Mouse (Mus musculus) bone marrow macrophage, adult 2 months (primary cell): ENCODE data around the gene Igsf9.

Source experiments
- CTCF ChIP-seq: IDR thresholded peaks from 2 replicates; pipeline ENCODE4 v1.5.1; 2012; ENCODE audit warnings: low read depth, mild to moderate bottlenecking, low read length, moderate library complexity
- POLR2A ChIP-seq: IDR thresholded peaks from 2 replicates; pipeline ENCODE4 v1.6.1; 2012; ENCODE audit warnings: mild to moderate bottlenecking, low read depth, low read length, borderline replicate concordance

DNA sequence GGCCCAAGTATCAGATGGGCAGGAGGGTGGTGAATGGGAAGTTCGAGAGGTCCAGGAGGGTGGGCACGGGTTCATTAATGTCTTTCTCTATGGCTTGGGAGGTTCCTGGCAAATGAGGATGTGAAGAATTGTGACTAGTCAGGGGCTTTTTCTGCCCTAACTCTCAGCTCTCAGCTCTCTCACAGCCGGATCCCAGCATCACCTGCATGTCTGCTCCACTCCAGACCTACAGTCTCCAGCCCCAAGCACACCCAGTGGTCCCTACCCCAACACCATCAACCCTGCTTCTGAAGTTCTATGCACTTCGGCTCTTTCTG is 32.6 kb downstream of the Igsf9 start:
- TF ChIP-seq CTCF = no peak
- no peak for TF ChIP-seq POLR2A
